Mouse (Mus musculus): ENCODE measurements around the gene Mb.

- TF ChIP-seq EP300 (IDR thresholded peaks at IDR 0.05) (no peak), CTCF (IDR thresholded peaks at IDR 0.05) (no peak)
Measured at GRCm38 (mm10) chr15:77058566-77058965, 8.1 kb upstream of the Mb start.

Measured in lung, postnatal 0 days (tissue).